Mouse (Mus musculus) R1 (cell line): ENCODE results near the gene Gm20521.
A peak's percentile ranks its signal among the peaks of the same experiment; 100 is the strongest.

Experiments used
- DNase-seq: peaks from one replicate; pipeline ENCODE4 v3.0.0-alpha.2; 2018; ENCODE audit warnings: low read depth, low spot score

Gm20521 gene

GRCm38 (mm10) chr14:54893651-54894181 lies 10.5 kb downstream of the Gm20521 start:
- peak; percentile 100 for DNase-seq

- DNase-seq, result peak; percentile 51
These were observed 11.3 kb downstream of the Gm20521 start for GRCm38 (mm10) chr14:54894296-54895151.

- DNase-seq, result no peak
These were observed 14.2 kb downstream of the Gm20521 start for GRCm38 (mm10) chr14:54897445-54897844.

GRCm38 (mm10) chr14:54900383-54900782 lies 17.1 kb downstream of the Gm20521 start:
- DNase-seq, result peak; percentile 87

GRCm38 (mm10) chr14:54903641-54904040 lies 20.4 kb downstream of the Gm20521 start:
- DNase-seq, result no peak

- DNase-seq, result no peak
These were observed 25.4 kb downstream of the Gm20521 start for GRCm38 (mm10) chr14:54908682-54909081.

- no peak for DNase-seq
These were observed 29.0 kb downstream of the Gm20521 start for GRCm38 (mm10) chr14:54912109-54912850.

- DNase-seq, result peak; percentile 68
These were observed 29.6 kb downstream of the Gm20521 start, which contains the start of gene Slc22a17 for GRCm38 (mm10) chr14:54912886-54913285. Gene Slc22a17, minus strand, starts transcription at chr14:54913132.

GRCm38 (mm10) chr14:54913343-54913742 lies 30.1 kb downstream of the Gm20521 start:
- no peak for DNase-seq

- no peak for DNase-seq
These were observed 36.9 kb downstream of the Gm20521 start for GRCm38 (mm10) chr14:54920076-54920685.

- DNase-seq, result peak; percentile 80
These were observed 41.6 kb downstream of the Gm20521 start for GRCm38 (mm10) chr14:54924641-54925348.

GRCm38 (mm10) chr14:54925349-54926342 lies 42.4 kb downstream of the Gm20521 start, which contains the start of gene Efs:
Gene Efs, minus strand, starts transcription at chr14:54926126.
- peak; percentile 74 for DNase-seq

GRCm38 (mm10) chr14:54926401-54927158 lies 43.3 kb downstream of the Gm20521 start:
- peak; percentile 89 for DNase-seq

- no peak for DNase-seq
These were observed 44.1 kb downstream of the Gm20521 start for GRCm38 (mm10) chr14:54927296-54927695.

GRCm38 (mm10) chr14:54929801-54930200 lies 46.6 kb downstream of the Gm20521 start:
- peak; percentile 49 for DNase-seq

GRCm38 (mm10) chr14:54930431-54930830 lies 47.2 kb downstream of the Gm20521 start:
- DNase-seq, result peak; percentile 89

- peak; percentile 49 for DNase-seq
These were observed 49.5 kb downstream of the Gm20521 start, which contains the start of gene Il25 for GRCm38 (mm10) chr14:54932645-54933150. Gene Il25, plus strand, starts transcription at chr14:54932695.

- no peak for DNase-seq
These were observed 52.9 kb downstream of the Gm20521 start, which contains the start of gene Cmtm5 for GRCm38 (mm10) chr14:54935904-54936830. Gene Cmtm5, plus strand, starts transcription at chr14:54936261.
